Mouse (Mus musculus) v-Abl transformed pro-B cells (cell line): Measurements from ENCODE around the gene Slc45a1.

ENCODE experiments used
- in situ Hi-C, 2 experiments: fragments of 400-800 bp; cut with MboI; formaldehyde crosslinking; loops; one replicate each; pipeline ENCODE4 v1.15.1; 2025; ENCODE audit not compliant: unreplicated experiment in 2 of 2

Slc45a1 gene

DNA sequence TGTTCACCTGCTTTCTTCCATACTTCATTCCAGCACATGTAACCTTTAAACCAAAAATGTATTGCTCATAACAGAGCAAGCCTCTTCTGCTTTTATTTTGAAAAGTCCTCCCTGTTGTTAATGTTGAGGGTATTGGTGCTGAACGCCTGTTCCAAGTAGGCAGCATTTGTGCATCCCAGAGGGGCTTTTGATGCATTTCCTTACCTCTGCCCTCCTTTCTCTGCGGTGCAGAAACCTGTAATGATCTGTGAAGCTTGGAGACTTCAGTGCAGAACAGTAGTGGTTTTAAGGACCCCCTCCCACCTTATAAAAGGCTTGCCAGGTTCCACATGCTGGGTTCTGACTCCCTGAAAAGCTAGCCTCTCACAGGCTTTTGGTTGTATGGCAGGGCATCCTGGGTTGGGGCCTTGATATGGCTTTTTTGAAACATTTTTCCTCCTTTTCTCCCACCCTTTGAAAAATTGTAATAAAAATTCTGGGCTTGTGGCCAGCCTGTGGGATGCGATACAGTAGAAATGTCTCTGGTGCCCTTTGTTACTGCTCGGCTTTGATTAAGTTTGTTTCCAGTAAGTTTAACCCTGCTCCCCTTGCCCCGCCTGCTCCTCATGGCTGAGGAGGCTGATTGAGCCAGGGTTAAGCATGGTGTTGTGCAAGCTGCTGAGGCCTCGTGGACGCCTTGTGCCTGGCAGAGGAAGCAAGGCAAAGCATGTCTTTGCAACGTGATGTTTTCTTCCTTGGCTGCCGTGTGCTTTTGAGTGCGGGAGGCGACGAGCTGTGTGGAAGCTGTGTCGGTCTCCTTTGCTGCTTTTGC lies 68.8 kb downstream of the Slc45a1 start:
- in situ Hi-C loops: loop anchor here in 1 of 2 experiments (5.0 kb wide), 1 partner anchor 46 kb away; no protein-coding TSS in a partner anchor

DNA sequence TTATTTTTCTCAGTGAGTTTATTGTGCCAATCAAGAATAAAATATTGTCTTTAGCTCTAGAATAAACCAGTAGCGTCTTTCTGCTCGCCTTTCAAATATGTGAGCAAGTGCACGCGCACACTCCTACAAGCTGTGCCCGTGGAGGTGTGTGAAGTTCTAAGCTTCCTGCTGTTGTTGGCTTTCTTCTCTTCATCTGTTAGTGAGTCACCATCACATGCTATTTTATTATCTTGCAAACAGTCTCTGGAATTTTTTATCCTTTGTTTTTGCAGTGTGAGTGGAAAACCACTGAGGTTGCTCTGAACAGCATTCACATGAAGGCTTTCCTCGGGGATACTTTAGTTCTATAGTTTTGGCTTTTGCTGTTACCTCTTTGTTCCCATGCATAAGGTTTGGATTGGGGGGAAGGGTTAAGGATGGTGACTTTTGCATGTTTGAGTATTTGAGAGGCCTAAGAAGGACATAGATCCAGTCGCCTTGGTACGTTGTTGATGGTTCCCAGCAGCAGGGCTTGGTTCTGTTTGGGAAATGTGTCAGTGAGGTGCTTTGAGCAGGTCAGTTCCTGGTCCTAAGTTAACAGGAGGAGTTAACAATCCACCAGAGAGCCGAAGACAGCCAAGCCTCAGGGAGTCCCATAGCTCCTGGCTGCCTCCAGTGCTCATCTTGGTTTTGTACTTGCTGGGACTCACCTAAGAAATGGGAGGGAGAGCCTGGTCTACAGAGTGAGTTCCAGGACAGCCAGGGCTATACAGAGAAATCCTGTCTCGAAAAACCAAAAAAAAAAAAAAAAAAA lies 69.8 kb downstream of the Slc45a1 start:
- in situ Hi-C loops: loop anchor here in 1 of 2 experiments (5.0 kb wide), 1 partner anchor 45 kb away; no protein-coding TSS in a partner anchor
